Mouse (Mus musculus): ENCODE results near the gene 5430419D17Rik.

The 5430419D17Rik gene

GRCm38 (mm10) chr7:131174121-131174520 is at the start of gene 5430419D17Rik:
5430419D17Rik (plus strand) TSS chr7:131174402.
- DNase-seq, result peak; percentile 4

- DNase-seq, result no peak
These were observed 44.2 kb upstream of the 5430419D17Rik start for GRCm38 (mm10) chr7:131130021-131130420.

- DNase-seq, result no peak
These were observed 41.0 kb upstream of the 5430419D17Rik start for GRCm38 (mm10) chr7:131133181-131133580.

- no peak for DNase-seq
These were observed 28.0 kb upstream of the 5430419D17Rik start, which contains the start of gene 4933402N03Rik for GRCm38 (mm10) chr7:131146214-131146613. 4933402N03Rik (minus strand) TSS chr7:131146314.

GRCm38 (mm10) chr7:131150179-131150578 is 24.0 kb upstream of the 5430419D17Rik start:
- DNase-seq, result no peak

GRCm38 (mm10) chr7:131153044-131153443 is 21.2 kb upstream of the 5430419D17Rik start:
- DNase-seq, result no peak

- no peak for DNase-seq
These were observed 12.0 kb upstream of the 5430419D17Rik start for GRCm38 (mm10) chr7:131162251-131162650.

- DNase-seq, result no peak
These were observed 6.4 kb upstream of the 5430419D17Rik start for GRCm38 (mm10) chr7:131167771-131168170.

- no peak for DNase-seq
These were observed 5.1 kb upstream of the 5430419D17Rik start for GRCm38 (mm10) chr7:131169099-131169498.

- DNase-seq, result no peak
These were observed 8.5 kb downstream of the 5430419D17Rik start for GRCm38 (mm10) chr7:131182685-131183084.

- DNase-seq, result no peak
These were observed 10.1 kb downstream of the 5430419D17Rik start for GRCm38 (mm10) chr7:131184339-131184738.

- no peak for DNase-seq
These were observed 12.8 kb downstream of the 5430419D17Rik start for GRCm38 (mm10) chr7:131187047-131187446.

GRCm38 (mm10) chr7:131187996-131188395 is 13.8 kb downstream of the 5430419D17Rik start:
- DNase-seq, result no peak

- no peak for DNase-seq
These were observed 48.9 kb downstream of the 5430419D17Rik start for GRCm38 (mm10) chr7:131223086-131223485.

- DNase-seq, result no peak
These were observed 61.9 kb downstream of the 5430419D17Rik start for GRCm38 (mm10) chr7:131236091-131236490.

GRCm38 (mm10) chr7:131244993-131245392 is 70.8 kb downstream of the 5430419D17Rik start:
- DNase-seq, result no peak

GRCm38 (mm10) chr7:131256841-131257240 is 82.6 kb downstream of the 5430419D17Rik start:
- DNase-seq, result no peak

- DNase-seq, result no peak
These were observed 83.1 kb downstream of the 5430419D17Rik start for GRCm38 (mm10) chr7:131257309-131257708.

GRCm38 (mm10) chr7:131260946-131261345 is 86.7 kb downstream of the 5430419D17Rik start:
- DNase-seq, result no peak

- no peak for DNase-seq
These were observed 90.0 kb downstream of the 5430419D17Rik start for GRCm38 (mm10) chr7:131264251-131264650.

- no peak for DNase-seq
These were observed 91.6 kb downstream of the 5430419D17Rik start for GRCm38 (mm10) chr7:131265851-131266250.

- DNase-seq, result no peak
These were observed 122.9 kb downstream of the 5430419D17Rik start for GRCm38 (mm10) chr7:131297151-131297550.

- no peak for DNase-seq
These were observed 129.1 kb downstream of the 5430419D17Rik start for GRCm38 (mm10) chr7:131303340-131303739.

- DNase-seq, result no peak
These were observed 132.5 kb downstream of the 5430419D17Rik start for GRCm38 (mm10) chr7:131306733-131307132.

GRCm38 (mm10) chr7:131314493-131314892 is 140.3 kb downstream of the 5430419D17Rik start:
- DNase-seq, result no peak
